In the genomic region with DNA sequence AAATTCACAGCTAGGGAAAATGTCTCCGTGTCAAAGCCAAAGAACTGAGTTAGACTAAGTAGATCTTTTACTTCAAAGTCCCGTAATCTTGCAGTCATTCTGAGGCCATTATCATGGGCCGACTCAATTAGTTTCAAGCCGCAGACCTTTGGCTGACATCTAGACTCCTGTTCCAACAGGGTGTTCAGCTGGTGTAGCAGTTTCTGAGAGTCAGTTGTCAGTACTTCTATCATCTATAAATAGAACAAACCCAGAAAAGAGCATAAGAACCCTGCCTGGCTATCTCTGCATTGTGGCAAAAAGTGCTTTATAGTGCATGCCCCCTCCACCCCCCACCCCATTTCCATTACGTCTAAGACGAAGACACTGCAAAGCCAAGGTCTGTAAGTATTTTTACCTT, we compare ENCODE assay signal across 8 mouse cellular contexts. TPM values are rescaled to one million over a fixed set of nuclear protein-coding genes. Genes with fewer than 3 reads are reported as not detected.
DNase-seq lines count a peak whose midpoint lies in the region; ATAC-seq lines count a peak whose summit lies in the region.

No protein-coding gene starts in this region.

- H3K79me2 ChIP-seq in macrophage (ENCODE audit: inconsistent target): peaks cover 29% of the 10 kb centered on the region

- DNase-seq in kidney, postnatal 14 days: no peak
- DNase-seq in adipocyte (ENCODE audit: low spot score): peak; percentile 22
- DNase-seq in urinary bladder, adult 18-20 months (ENCODE audit: low spot score in 2 of 2): no peak
- no peak for DNase-seq in frontal cortex, postnatal 14 days (ENCODE audit: low spot score in 2 of 2)
- DNase-seq in thymus, adult 18-20 months: no peak

- peak overlapping the region; percentile 81; the same call in 1 of the 2 replicates for H3K4me2 ChIP-seq in kidney, embryonic 15.5 days
- H3K4me2 ChIP-seq in heart, embryonic 15.5 days: peak overlapping the region; percentile 65

- H3K27ac ChIP-seq in kidney, embryonic 15.5 days: no peak overlapping the region
- peak overlapping the region; percentile 90 for H3K27ac ChIP-seq in heart, embryonic 15.5 days
- peak overlapping the region; percentile 84; the same call in 1 of the 2 replicates for H3K27ac ChIP-seq in macrophage

- peaks cover 13% of the 10 kb centered on the region for H3K4me1 ChIP-seq in kidney, embryonic 15.5 days
- H3K4me1 ChIP-seq in heart, embryonic 15.5 days (replicated peaks): peaks cover 17% of the 10 kb centered on the region

- H3K27me3 ChIP-seq in kidney, embryonic 15.5 days: no peaks in the 10 kb centered on the region
- no peaks in the 10 kb centered on the region for H3K27me3 ChIP-seq in heart, embryonic 15.5 days

- H3K36me3 ChIP-seq in kidney, embryonic 15.5 days: peaks cover 24% of the 10 kb centered on the region
- peaks cover 27% of the 10 kb centered on the region for H3K36me3 ChIP-seq in heart, embryonic 15.5 days
- peaks cover 29% of the 10 kb centered on the region for H3K36me3 ChIP-seq in macrophage (ENCODE audit: inconsistent target)

- no peak overlapping the region for H3K9ac ChIP-seq in kidney, embryonic 15.5 days
- H3K9ac ChIP-seq in heart, embryonic 15.5 days: peak overlapping the region; percentile 85; the same call in 1 of the 2 replicates

- no peak for ATAC-seq in kidney, embryonic 15.5 days (replicated peaks; ENCODE audit: low FRiP score)
- ATAC-seq in heart, embryonic 15.5 days (replicated peaks; ENCODE audit: insufficient number of reproducible peaks, insufficient read depth, low FRiP score, low read depth): no peak; the same call in 1 of the 2 replicates

- H3K9me3 ChIP-seq in kidney, embryonic 15.5 days (replicated peaks): no peaks in the 10 kb centered on the region
- H3K9me3 ChIP-seq in heart, embryonic 15.5 days (replicated peaks): no peaks in the 10 kb centered on the region

- WGBS in kidney, embryonic 15.5 days: 63% methylated on average over 6 of the region's 6 CpGs
- 32% methylated on average over 6 of the region's 6 CpGs for WGBS in heart, embryonic 15.5 days
- WGBS in macrophage (ENCODE audit: missing documents): 94% methylated on average over 6 of the region's 6 CpGs

- no peak overlapping the region for H3K4me3 ChIP-seq in kidney, embryonic 15.5 days (replicated peaks)
- peak overlapping the region; percentile 70 for H3K4me3 ChIP-seq in heart, embryonic 15.5 days
- H3K4me3 ChIP-seq in macrophage (ENCODE audit: inconsistent target): peak overlapping the region; percentile 95

RNA-seq across cellular contexts. Expression of a gene that starts 1.3 kb away (rescaled TPM):
- 37.9 and 42.6 TPM in 2 replicates for polyA plus RNA-seq in kidney, embryonic 15.5 days (2015; fragmentation: Nextera tagmentation; extraction: Ambion mirVana)
- polyA plus RNA-seq in heart, embryonic 15.5 days (2015; fragmentation: Nextera tagmentation; extraction: Ambion mirVana): 124 and 139 TPM in 2 replicates
- 10 to 100 TPM in 19 of 26 experiments, 1 to 10 TPM in 7; 5.9 to 64.3 (median 19.1) TPM for total RNA-seq in macrophage (2018; cell fraction: chromatin; rRNA removed)
- 100 to 1,000 TPM; 116 to 190 (median 161) TPM for total RNA-seq in macrophage (2018; cell fraction: cytosol; rRNA removed)
- 100 to 1,000 TPM in 2 of 26 experiments, 10 to 100 TPM in 24; 18.2 to 114 (median 49.1) TPM for total RNA-seq in macrophage (2018; cell fraction: nucleus; rRNA removed)
- 131 to 159 TPM (median 149 TPM) in 3 replicates for polyA plus RNA-seq in macrophage (2018)

RNA-seq across cellular contexts. Expression of a gene that starts 20.4 kb away (rescaled TPM):
- 165 and 178 TPM in 2 replicates for polyA plus RNA-seq in kidney, embryonic 15.5 days (2015; fragmentation: Nextera tagmentation; extraction: Ambion mirVana)
- 81.3 and 92.3 TPM in 2 replicates for polyA plus RNA-seq in heart, embryonic 15.5 days (2015; fragmentation: Nextera tagmentation; extraction: Ambion mirVana)
- total RNA-seq in macrophage (2018; cell fraction: chromatin; rRNA removed): 10 to 100 TPM in 19 of 26 experiments, 1 to 10 TPM in 7; 3.3 to 55.8 (median 18.0) TPM
- 10 to 100 TPM; 19.9 to 45.8 (median 28.3) TPM for total RNA-seq in macrophage (2018; cell fraction: cytosol; rRNA removed)
- total RNA-seq in macrophage (2018; cell fraction: nucleus; rRNA removed): 10 to 100 TPM in 22 of 26 experiments, 1 to 10 TPM in 4; 6.1 to 48.9 (median 15.6) TPM
- polyA plus RNA-seq in macrophage (2018): 35.8 to 54.5 TPM (median 53.0 TPM) in 3 replicates

RNA-seq across cellular contexts. Expression of a gene that starts 20.6 kb away (rescaled TPM):
- polyA plus RNA-seq in kidney, embryonic 15.5 days (2015; fragmentation: Nextera tagmentation; extraction: Ambion mirVana): 48.2 and 48.4 TPM in 2 replicates
- 44.2 and 48.7 TPM in 2 replicates for polyA plus RNA-seq in heart, embryonic 15.5 days (2015; fragmentation: Nextera tagmentation; extraction: Ambion mirVana)
- 10 to 100 TPM in 1 of 26 experiments, 1 to 10 TPM in 15, under 1 TPM in 8, not detected in 2; 0.33 to 13.5 (median 1.5) TPM for total RNA-seq in macrophage (2018; cell fraction: chromatin; rRNA removed)
- total RNA-seq in macrophage (2018; cell fraction: cytosol; rRNA removed): 1 to 10 TPM in 14 of 26 experiments, under 1 TPM in 12; 0.38 to 5.5 (median 1.4) TPM
- total RNA-seq in macrophage (2018; cell fraction: nucleus; rRNA removed): 1 to 10 TPM in 11 of 26 experiments, under 1 TPM in 15; 0.23 to 6.2 (median 0.91) TPM
- polyA plus RNA-seq in macrophage (2018): 0.32 to 7.1 TPM (median 3.3 TPM) in 3 replicates

RNA-seq across cellular contexts. Expression of a gene that starts 58.8 kb away (rescaled TPM):
- polyA plus RNA-seq in kidney, embryonic 15.5 days (2015; fragmentation: Nextera tagmentation; extraction: Ambion mirVana): 106 and 109 TPM in 2 replicates
- 114 and 123 TPM in 2 replicates for polyA plus RNA-seq in heart, embryonic 15.5 days (2015; fragmentation: Nextera tagmentation; extraction: Ambion mirVana)
- 100 to 1,000 TPM in 3 of 26 experiments, 10 to 100 TPM in 21, 1 to 10 TPM in 2; 6.4 to 103 (median 41.3) TPM for total RNA-seq in macrophage (2018; cell fraction: chromatin; rRNA removed)
- total RNA-seq in macrophage (2018; cell fraction: cytosol; rRNA removed): 10 to 100 TPM; 25.1 to 57.4 (median 48.2) TPM
- total RNA-seq in macrophage (2018; cell fraction: nucleus; rRNA removed): 10 to 100 TPM; 11.4 to 84.9 (median 36.2) TPM
- 28.8 to 55.1 TPM (median 43.4 TPM) in 3 replicates for polyA plus RNA-seq in macrophage (2018)
